Mouse (Mus musculus): ENCODE data around the gene Fbln5.

Fbln5 gene

DNA sequence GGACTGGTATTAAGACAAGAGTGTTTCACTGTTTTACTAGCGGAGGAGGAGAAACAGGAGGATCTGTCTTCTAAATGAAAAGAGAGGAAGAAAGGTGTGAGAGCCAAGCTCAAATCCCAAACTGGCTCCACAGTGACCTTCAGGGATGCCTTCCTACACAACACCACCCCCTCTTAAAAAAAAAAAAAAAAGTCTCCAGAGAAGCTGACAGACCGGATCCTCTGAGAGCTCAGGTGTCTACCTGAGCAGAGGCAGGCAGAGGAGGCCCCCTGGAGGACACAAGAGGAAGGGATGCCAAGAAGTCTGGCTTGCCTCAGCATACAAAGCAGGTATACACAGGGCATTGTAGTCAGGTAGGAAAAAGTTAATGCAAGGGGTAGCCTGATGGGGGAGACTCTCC, 36.1 kb downstream of the Fbln5 start:
- TF ChIP-seq NANOG (IDR thresholded peaks at IDR 0.05; ENCODE audit: borderline replicate concordance, low read length), result no peak
- peak; percentile 45 for TF ChIP-seq CTCF (conservative IDR thresholded peaks at IDR 0.05; ENCODE audit: low read length)
- no peak overlapping the region for H3K4me3 ChIP-seq (replicated peaks; ENCODE audit: low read length)
- no peaks in the 10 kb centered on the region for H3K36me3 ChIP-seq (ENCODE audit: insufficient read depth, low read length)

DNA sequence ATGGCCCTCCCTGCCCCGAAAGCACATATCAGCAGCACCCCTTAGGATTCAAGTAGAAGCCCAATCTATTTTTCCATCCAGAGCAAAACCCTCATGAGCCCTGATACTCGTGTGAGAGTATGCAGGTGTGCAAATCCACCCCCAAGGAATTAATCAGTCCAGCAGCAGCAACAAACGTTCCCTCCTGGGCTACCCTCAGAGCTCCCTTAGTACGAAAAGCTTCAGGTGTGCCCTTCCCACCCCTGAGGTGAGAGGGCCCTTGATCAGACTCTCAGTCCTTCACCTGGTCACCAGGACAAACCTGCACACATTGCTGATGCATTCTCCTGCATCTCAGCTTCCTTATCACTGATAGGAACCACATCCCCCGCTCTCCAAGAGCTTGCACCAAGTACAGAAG, 37.9 kb downstream of the Fbln5 start:
- H3K4me3 ChIP-seq (replicated peaks; ENCODE audit: low read length), result no peak overlapping the region
- H3K9me3 ChIP-seq (ENCODE audit: low read length), result no peaks in the 10 kb centered on the region
- no peaks in the 10 kb centered on the region for H3K36me3 ChIP-seq (ENCODE audit: insufficient read depth, low read length)
- TF ChIP-seq NANOG (IDR thresholded peaks at IDR 0.05; ENCODE audit: borderline replicate concordance, low read length), result no peak
- no peak for TF ChIP-seq CTCF (conservative IDR thresholded peaks at IDR 0.05; ENCODE audit: low read length)
- no peak for TF ChIP-seq POU5F1 (IDR thresholded peaks at IDR 0.05; ENCODE audit: borderline replicate concordance, low read length)
- no peaks in the 10 kb centered on the region for H3K4me1 ChIP-seq (replicated peaks; ENCODE audit: low read depth, low read length)
- no peaks in the 10 kb centered on the region for H3K27me3 ChIP-seq (ENCODE audit: insufficient read depth, low read length)

More for the DNA sequence above, 36.1 kb downstream of the Fbln5 start:
- Histone ChIP-seq H3K9me3 (ENCODE audit: low read length) (no peaks in the 10 kb centered on the region), H3K27me3 (ENCODE audit: insufficient read depth, low read length) (no peaks in the 10 kb centered on the region), H3K4me1 (replicated peaks; ENCODE audit: low read depth, low read length) (no peaks in the 10 kb centered on the region)

DNA sequence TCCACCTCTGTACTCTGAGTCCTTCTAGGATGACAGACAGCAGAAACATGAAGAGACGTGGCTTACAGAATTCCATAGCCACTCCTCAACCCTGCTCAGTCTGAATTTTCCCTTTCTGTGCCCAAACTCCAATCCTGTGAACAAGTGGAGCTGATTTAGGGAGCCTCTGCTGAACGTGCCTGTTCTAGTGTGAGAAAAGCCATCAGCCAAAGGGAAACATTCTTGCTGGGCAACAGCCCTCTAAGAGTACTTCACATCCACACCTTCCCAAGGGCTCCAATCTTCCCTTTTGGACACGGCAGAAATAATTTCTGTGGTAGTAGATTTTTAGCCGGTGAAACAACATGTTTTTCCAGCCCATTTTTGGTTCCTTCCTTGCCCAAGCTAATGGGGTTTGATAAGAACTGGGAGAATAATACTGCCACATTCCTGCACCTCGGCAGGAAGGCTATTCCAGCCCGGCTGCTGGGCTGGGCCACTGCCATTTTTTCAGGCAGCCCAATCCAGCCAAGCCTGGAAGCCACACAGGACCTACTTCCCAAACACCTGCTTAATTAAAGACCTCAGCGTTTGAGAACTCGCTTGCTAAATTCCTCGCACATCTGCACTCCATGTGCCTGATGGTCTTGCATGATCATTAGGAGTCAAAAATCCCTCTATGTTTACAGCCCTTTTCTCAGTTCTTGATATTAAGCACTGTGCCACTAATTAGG, 41.1 kb downstream of the Fbln5 start:
- H3K9me3 ChIP-seq (ENCODE audit: low read length), result no peaks in the 10 kb centered on the region
- H3K36me3 ChIP-seq (ENCODE audit: insufficient read depth, low read length), result no peaks in the 10 kb centered on the region
- no peaks in the 10 kb centered on the region for H3K4me1 ChIP-seq (replicated peaks; ENCODE audit: low read depth, low read length)
- H3K4me3 ChIP-seq (replicated peaks; ENCODE audit: low read length), result no peak overlapping the region
- H3K27me3 ChIP-seq (ENCODE audit: insufficient read depth, low read length), result no peaks in the 10 kb centered on the region
- TF ChIP-seq POU5F1 (IDR thresholded peaks at IDR 0.05; ENCODE audit: borderline replicate concordance, low read length) (no peak), CTCF (conservative IDR thresholded peaks at IDR 0.05; ENCODE audit: low read length) (no peak), NANOG (IDR thresholded peaks at IDR 0.05; ENCODE audit: borderline replicate concordance, low read length) (no peak)

- Histone ChIP-seq H3K4me3 (replicated peaks; ENCODE audit: low read length) (no peak overlapping the region), H3K36me3 (ENCODE audit: insufficient read depth, low read length) (no peaks in the 10 kb centered on the region), H3K4me1 (replicated peaks; ENCODE audit: low read depth, low read length) (no peaks in the 10 kb centered on the region), H3K27me3 (ENCODE audit: insufficient read depth, low read length) (no peaks in the 10 kb centered on the region), H3K9me3 (ENCODE audit: low read length) (no peaks in the 10 kb centered on the region)
- TF ChIP-seq NANOG (IDR thresholded peaks at IDR 0.05; ENCODE audit: borderline replicate concordance, low read length) (no peak), POU5F1 (IDR thresholded peaks at IDR 0.05; ENCODE audit: borderline replicate concordance, low read length) (no peak), CTCF (conservative IDR thresholded peaks at IDR 0.05; ENCODE audit: low read length) (no peak)
Observed at GRCm38 (mm10) chr12:101776383-101776782, 42.5 kb downstream of the Fbln5 start.

- no peak for TF ChIP-seq NANOG (IDR thresholded peaks at IDR 0.05; ENCODE audit: borderline replicate concordance, low read length)
- no peak for TF ChIP-seq CTCF (conservative IDR thresholded peaks at IDR 0.05; ENCODE audit: low read length)
- TF ChIP-seq POU5F1 (IDR thresholded peaks at IDR 0.05; ENCODE audit: borderline replicate concordance, low read length), result no peak
- Histone ChIP-seq H3K4me1 (replicated peaks; ENCODE audit: low read depth, low read length) (no peaks in the 10 kb centered on the region), H3K27me3 (ENCODE audit: insufficient read depth, low read length) (no peaks in the 10 kb centered on the region), H3K36me3 (ENCODE audit: insufficient read depth, low read length) (no peaks in the 10 kb centered on the region), H3K4me3 (replicated peaks; ENCODE audit: low read length) (no peak overlapping the region), H3K9me3 (ENCODE audit: low read length) (no peaks in the 10 kb centered on the region)
Observed at GRCm38 (mm10) chr12:101774116-101774515, 44.7 kb downstream of the Fbln5 start.

DNA sequence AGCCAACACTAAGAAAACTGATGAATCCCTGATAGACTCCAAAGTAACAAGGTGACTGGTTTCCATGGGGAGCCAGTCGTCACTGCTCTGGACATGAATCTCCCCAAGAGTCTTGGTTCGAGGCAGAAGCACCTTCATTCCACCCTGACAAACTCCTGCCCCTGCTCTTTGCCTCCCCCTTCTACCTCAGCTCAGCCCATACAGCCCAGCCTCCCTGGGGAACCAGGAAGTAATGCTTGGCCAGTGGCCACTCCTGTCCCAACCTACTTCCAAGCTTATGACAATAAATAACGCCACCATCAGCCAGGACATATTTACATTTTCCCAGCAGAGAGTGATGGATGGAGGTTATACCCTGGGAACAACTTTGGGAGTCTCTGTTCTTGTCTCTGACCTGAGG, 45.9 kb downstream of the Fbln5 start:
- no peaks in the 10 kb centered on the region for H3K27me3 ChIP-seq (ENCODE audit: insufficient read depth, low read length)
- no peaks in the 10 kb centered on the region for H3K4me1 ChIP-seq (replicated peaks; ENCODE audit: low read depth, low read length)
- H3K4me3 ChIP-seq (replicated peaks; ENCODE audit: low read length), result no peak overlapping the region
- no peaks in the 10 kb centered on the region for H3K9me3 ChIP-seq (ENCODE audit: low read length)
- no peak for TF ChIP-seq NANOG (IDR thresholded peaks at IDR 0.05; ENCODE audit: borderline replicate concordance, low read length)
- no peak for TF ChIP-seq POU5F1 (IDR thresholded peaks at IDR 0.05; ENCODE audit: borderline replicate concordance, low read length)
- TF ChIP-seq CTCF (conservative IDR thresholded peaks at IDR 0.05; ENCODE audit: low read length), result no peak
- no peaks in the 10 kb centered on the region for H3K36me3 ChIP-seq (ENCODE audit: insufficient read depth, low read length)

DNA sequence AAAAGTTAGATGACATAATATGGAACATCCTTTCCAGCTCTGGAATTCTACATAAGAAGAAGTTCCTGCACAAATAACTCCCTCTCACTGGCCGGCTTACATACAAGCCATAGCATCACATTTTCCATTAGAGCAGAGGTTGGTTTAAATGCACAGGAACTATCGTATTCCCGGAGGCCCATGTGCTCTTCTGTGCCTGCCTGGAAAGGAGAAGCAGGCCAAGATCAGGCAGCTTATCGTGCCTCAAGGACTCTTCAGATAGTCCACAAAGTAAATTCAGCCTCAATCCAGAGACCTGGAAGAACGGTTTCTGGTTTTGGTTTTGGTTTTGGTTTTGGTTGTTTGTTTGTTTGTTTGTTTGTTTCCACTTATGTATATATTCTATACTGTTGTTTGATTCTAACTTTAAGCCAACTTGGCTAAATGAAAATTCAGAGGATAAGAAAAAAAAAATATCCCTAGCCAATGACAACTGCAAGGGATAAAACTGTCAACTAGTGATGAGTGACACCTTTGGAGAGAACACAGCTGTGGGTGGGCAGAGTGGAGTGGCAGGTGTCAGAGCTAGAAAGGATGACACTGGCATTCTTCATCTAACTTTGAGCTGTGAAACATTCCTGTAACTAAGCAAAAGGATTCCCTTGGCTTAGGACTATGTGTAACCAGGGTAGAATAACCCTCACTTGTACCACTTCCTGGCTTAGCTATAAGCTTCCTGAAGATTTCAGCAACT, 48.4 kb downstream of the Fbln5 start:
- H3K9me3 ChIP-seq (ENCODE audit: low read length), result no peaks in the 10 kb centered on the region

DNA sequence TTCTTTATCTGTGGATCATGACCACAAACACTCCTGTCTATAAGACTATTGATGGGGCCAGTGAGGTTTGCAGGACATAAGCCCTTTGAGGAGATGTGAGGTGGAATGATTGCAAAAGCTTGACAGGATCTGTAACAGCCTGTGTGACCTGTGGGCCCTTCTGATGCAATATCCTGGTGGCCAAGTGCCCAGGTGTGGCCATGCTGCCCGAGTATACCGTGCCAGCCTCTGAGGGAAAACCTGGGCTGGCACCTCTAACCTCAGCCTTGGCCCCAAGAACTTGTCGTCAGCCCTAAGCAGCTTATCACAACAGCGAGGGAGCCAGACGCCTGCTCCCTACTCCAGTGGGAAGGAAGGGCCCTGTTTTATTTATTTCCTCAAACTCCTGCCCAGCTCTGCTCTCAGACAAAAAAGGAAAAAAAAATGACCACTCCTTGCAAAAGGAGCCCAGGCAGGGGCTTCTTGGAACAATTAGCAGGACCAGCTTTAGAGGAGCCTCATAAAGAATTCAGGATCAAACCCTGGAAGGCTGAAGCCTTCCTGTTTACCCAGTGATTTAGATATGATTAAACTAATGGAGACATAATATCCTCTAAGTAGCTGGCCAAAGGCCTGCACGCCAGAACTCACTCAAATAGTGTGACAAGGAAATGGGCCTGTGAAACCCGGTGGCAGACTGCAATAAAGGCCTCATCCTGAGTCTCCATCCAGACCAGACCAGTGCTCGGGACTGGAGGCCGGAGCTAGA, 51.4 kb downstream of the Fbln5 start:
- Histone ChIP-seq H3K4me1 (replicated peaks; ENCODE audit: low read depth, low read length) (no peaks in the 10 kb centered on the region), H3K36me3 (ENCODE audit: insufficient read depth, low read length) (no peaks in the 10 kb centered on the region), H3K9me3 (ENCODE audit: low read length) (no peaks in the 10 kb centered on the region), H3K4me3 (replicated peaks; ENCODE audit: low read length) (no peak overlapping the region), H3K27me3 (ENCODE audit: insufficient read depth, low read length) (no peaks in the 10 kb centered on the region)
- no peak for TF ChIP-seq NANOG (IDR thresholded peaks at IDR 0.05; ENCODE audit: borderline replicate concordance, low read length)
- no peak for TF ChIP-seq CTCF (conservative IDR thresholded peaks at IDR 0.05; ENCODE audit: low read length)
- no peak for TF ChIP-seq POU5F1 (IDR thresholded peaks at IDR 0.05; ENCODE audit: borderline replicate concordance, low read length)

More for the DNA sequence above, 48.4 kb downstream of the Fbln5 start:
- TF ChIP-seq CTCF (conservative IDR thresholded peaks at IDR 0.05; ENCODE audit: low read length), result no peak
- no peak for TF ChIP-seq POU5F1 (IDR thresholded peaks at IDR 0.05; ENCODE audit: borderline replicate concordance, low read length)
- TF ChIP-seq NANOG (IDR thresholded peaks at IDR 0.05; ENCODE audit: borderline replicate concordance, low read length), result no peak
- H3K4me1 ChIP-seq (replicated peaks; ENCODE audit: low read depth, low read length), result no peaks in the 10 kb centered on the region
- H3K27me3 ChIP-seq (ENCODE audit: insufficient read depth, low read length), result no peaks in the 10 kb centered on the region
- H3K36me3 ChIP-seq (ENCODE audit: insufficient read depth, low read length), result no peaks in the 10 kb centered on the region
- H3K4me3 ChIP-seq (replicated peaks; ENCODE audit: low read length), result no peak overlapping the region

All from E14TG2a.4 (cell line).